7 mouse cellular contexts compared by ENCODE assay signal in genomic region chr1:194753168-194753567, GRCm38 (mm10).
A peak's percentile ranks its signal among the peaks of the same experiment; 100 is the strongest.
DNase-seq lines count a peak whose midpoint lies in the region; ATAC-seq lines count a peak whose summit lies in the region.

No protein-coding gene starts in this region.

- H3K27me3 ChIP-seq in neural tube, embryonic 15.5 days (replicated peaks) = no peaks in the 10 kb centered on the region
- no peaks in the 10 kb centered on the region for H3K27me3 ChIP-seq in liver, embryonic 12.5 days (replicated peaks)

- H3K4me2 ChIP-seq in neural tube, embryonic 15.5 days = no peak overlapping the region
- H3K4me2 ChIP-seq in liver, embryonic 12.5 days = no peak overlapping the region

- H3K4me1 ChIP-seq in neural tube, embryonic 15.5 days = 0 out of 2 replicates have a peak, but pooled peaks cover 3% of the 10 kb centered on the region
- no peaks in the 10 kb centered on the region for H3K4me1 ChIP-seq in liver, embryonic 12.5 days

- DNase-seq in neural tube, embryonic 10.5 days (ENCODE audit: extremely low spot score, low spot score) = peak; percentile 39
- DNase-seq in adrenal gland, postnatal 14 days = peak; percentile 59
- peak; percentile 77 for DNase-seq in embryo, embryonic 11 days
- peak; percentile 52 to 74 for DNase-seq in spleen, postnatal 4 days (ENCODE audit: low spot score in 2 of 2)

- H3K4me3 ChIP-seq in neural tube, embryonic 15.5 days (replicated peaks) = no peak overlapping the region
- H3K4me3 ChIP-seq in liver, embryonic 12.5 days = no peak overlapping the region

- H3K9ac ChIP-seq in neural tube, embryonic 15.5 days (replicated peaks) = no peak overlapping the region
- H3K9ac ChIP-seq in liver, embryonic 12.5 days = no peak overlapping the region

- WGBS in neural tube, embryonic 15.5 days = 52% methylated on average over 2 of the region's 2 CpGs
- WGBS in liver, embryonic 12.5 days (ENCODE audit: insufficient replicate concordance) = 36% methylated on average over 2 of the region's 2 CpGs

- H3K27ac ChIP-seq in neural tube, embryonic 15.5 days (replicated peaks) = no peak overlapping the region
- no peak overlapping the region for H3K27ac ChIP-seq in liver, embryonic 12.5 days

- peaks cover 55% of the 10 kb centered on the region for H3K36me3 ChIP-seq in neural tube, embryonic 15.5 days
- 0 out of 2 replicates have a peak, but pooled peaks cover 3% of the 10 kb centered on the region for H3K36me3 ChIP-seq in liver, embryonic 12.5 days

- ATAC-seq in neural tube, embryonic 15.5 days (ENCODE audit: low FRiP score) = no peak
- peak; percentile 22 to 58; a peak in 1 of 4 replicates for ATAC-seq in hematopoietic stem cell, adult 5-6 weeks (replicated peaks in 1 of 2; ENCODE audit: insufficient read depth in 1 of 2, low FRiP score in 2 of 2, low TSS enrichment in 1 of 2, low read depth in 1 of 2, poor library complexity in 2 of 2, severe bottlenecking in 2 of 2)
- 0 out of 2 replicates have a peak, but pooled peaks have one; percentile 46 for ATAC-seq in liver, embryonic 12.5 days

- no peaks in the 10 kb centered on the region for H3K9me3 ChIP-seq in neural tube, embryonic 15.5 days (replicated peaks)
- no peaks in the 10 kb centered on the region for H3K9me3 ChIP-seq in liver, embryonic 12.5 days (replicated peaks)
